Mouse (Mus musculus): ENCODE data around the gene Lrrc58. TPM values are rescaled to one million over a fixed set of nuclear protein-coding genes. Genes with fewer than 3 reads are reported as not detected.
A peak's percentile ranks its signal among the peaks of the same experiment; 100 is the strongest.

Lrrc58 gene
- polyA plus RNA-seq, 1 experiment from 2014 or later, result 61.1 TPM

- no peak overlapping the region for H3K4me3 ChIP-seq
- H3K27ac ChIP-seq, result no peak overlapping the region
- H3K27me3 ChIP-seq (replicated peaks), result no peaks in the 10 kb centered on the region
- H3K9me3 ChIP-seq, result no peaks in the 10 kb centered on the region
- no peak for ATAC-seq (ENCODE audit: low FRiP score, low read depth)
- H3K4me1 ChIP-seq, result no peaks in the 10 kb centered on the region
- no peak overlapping the region for H3K9ac ChIP-seq
- H3K4me2 ChIP-seq (replicated peaks), result no peak overlapping the region
- H3K36me3 ChIP-seq, result no peaks in the 10 kb centered on the region
- 74% methylated on average over 14 of the region's 14 CpGs for WGBS
These were observed 14.1 kb upstream of the Lrrc58 start for GRCm38 (mm10) chr16:37854054-37854453.

GRCm38 (mm10) chr16:37854593-37854992 is 13.6 kb upstream of the Lrrc58 start:
- WGBS, result 82% methylated on average over 5 of the region's 5 CpGs
- H3K4me3 ChIP-seq, result no peak overlapping the region

GRCm38 (mm10) chr16:37855583-37855982 is 12.6 kb upstream of the Lrrc58 start:
- no peaks in the 10 kb centered on the region for H3K9me3 ChIP-seq
- H3K27me3 ChIP-seq (replicated peaks), result no peaks in the 10 kb centered on the region
- H3K9ac ChIP-seq, result no peak overlapping the region
- H3K4me1 ChIP-seq, result no peaks in the 10 kb centered on the region
- H3K27ac ChIP-seq, result no peak overlapping the region
- H3K4me2 ChIP-seq (replicated peaks), result no peak overlapping the region
- H3K4me3 ChIP-seq, result no peak overlapping the region
- 79% methylated on average over 8 of the region's 8 CpGs for WGBS
- no peak for ATAC-seq (ENCODE audit: low FRiP score, low read depth)
- no peaks in the 10 kb centered on the region for H3K36me3 ChIP-seq

More at GRCm38 (mm10) chr16:37854593-37854992, 13.6 kb upstream of the Lrrc58 start:
- no peak for ATAC-seq (ENCODE audit: low FRiP score, low read depth)
- H3K9me3 ChIP-seq, result no peaks in the 10 kb centered on the region
- no peak overlapping the region for H3K4me2 ChIP-seq (replicated peaks)
- no peaks in the 10 kb centered on the region for H3K4me1 ChIP-seq
- H3K36me3 ChIP-seq, result no peaks in the 10 kb centered on the region
- H3K27me3 ChIP-seq (replicated peaks), result no peaks in the 10 kb centered on the region
- H3K9ac ChIP-seq, result no peak overlapping the region
- H3K27ac ChIP-seq, result no peak overlapping the region

- Histone ChIP-seq H3K9ac (no peak overlapping the region), H3K27me3 (replicated peaks) (no peaks in the 10 kb centered on the region), H3K4me2 (replicated peaks) (no peak overlapping the region), H3K36me3 (no peaks in the 10 kb centered on the region), H3K9me3 (no peaks in the 10 kb centered on the region), H3K4me3 (no peak overlapping the region), H3K27ac (no peak overlapping the region), H3K4me1 (no peaks in the 10 kb centered on the region)
- WGBS, result 72% methylated on average over 3 of the region's 3 CpGs
- no peak for ATAC-seq (ENCODE audit: low FRiP score, low read depth)
These were observed 11.9 kb upstream of the Lrrc58 start for GRCm38 (mm10) chr16:37856327-37856726.

- Histone ChIP-seq H3K4me2 (replicated peaks) (no peak overlapping the region), H3K36me3 (no peaks in the 10 kb centered on the region), H3K4me3 (no peak overlapping the region), H3K4me1 (no peaks in the 10 kb centered on the region), H3K9ac (no peak overlapping the region), H3K27me3 (replicated peaks) (no peaks in the 10 kb centered on the region), H3K27ac (no peak overlapping the region), H3K9me3 (no peaks in the 10 kb centered on the region)
- ATAC-seq (ENCODE audit: low FRiP score, low read depth), result no peak
- 57% methylated on average over 8 of the region's 8 CpGs for WGBS
These were observed 10.7 kb upstream of the Lrrc58 start for GRCm38 (mm10) chr16:37857495-37857894.

GRCm38 (mm10) chr16:37860213-37860612 is 8.0 kb upstream of the Lrrc58 start:
- no peaks in the 10 kb centered on the region for H3K4me1 ChIP-seq
- H3K36me3 ChIP-seq, result no peaks in the 10 kb centered on the region
- H3K27ac ChIP-seq, result no peak overlapping the region
- H3K4me2 ChIP-seq (replicated peaks), result no peak overlapping the region
- H3K4me3 ChIP-seq, result no peak overlapping the region
- H3K9me3 ChIP-seq, result no peaks in the 10 kb centered on the region
- H3K9ac ChIP-seq, result no peak overlapping the region
- no peak for ATAC-seq (ENCODE audit: low FRiP score, low read depth)
- H3K27me3 ChIP-seq (replicated peaks), result no peaks in the 10 kb centered on the region
- WGBS, result 83% methylated on average over 7 of the region's 7 CpGs

GRCm38 (mm10) chr16:37861029-37861428 is 7.2 kb upstream of the Lrrc58 start, which contains the start of gene Gm36028:
Gene Gm36028 (minus strand): TSS chr16:37861146.
- WGBS, result 88% methylated on average over 7 of the region's 7 CpGs
- Histone ChIP-seq H3K4me3 (no peak within 1 kb of the TSS), H3K4me1 (no peaks in the 10 kb centered on the region), H3K9me3 (no peaks in the 10 kb centered on the region), H3K27ac (no peak within 1 kb of the TSS), H3K4me2 (replicated peaks) (no peak within 1 kb of the TSS), H3K27me3 (replicated peaks) (no peaks in the 10 kb centered on the region), H3K36me3 (no peaks in the 10 kb centered on the region), H3K9ac (no peak within 1 kb of the TSS)
- ATAC-seq (ENCODE audit: low FRiP score, low read depth), result no peak

GRCm38 (mm10) chr16:37863876-37864275 is 4.3 kb upstream of the Lrrc58 start:
- H3K36me3 ChIP-seq, result no peaks in the 10 kb centered on the region
- no peak for ATAC-seq (ENCODE audit: low FRiP score, low read depth)
- 88% methylated on average over 3 of the region's 3 CpGs for whole genome bisulfite sequencing
- 0 out of 2 replicates have a peak, but pooled peaks cover 5% of the 10 kb centered on the region for H3K4me1 ChIP-seq
- no peaks in the 10 kb centered on the region for H3K9me3 ChIP-seq
- H3K4me3 ChIP-seq, result no peak overlapping the region
- H3K27me3 ChIP-seq (replicated peaks), result no peaks in the 10 kb centered on the region
- no peak overlapping the region for H3K27ac ChIP-seq
- no peak overlapping the region for H3K4me2 ChIP-seq (replicated peaks)
- no peak overlapping the region for H3K9ac ChIP-seq

GRCm38 (mm10) chr16:37865841-37866240 is 2.3 kb upstream of the Lrrc58 start:
- Histone ChIP-seq H3K9me3 (no peaks in the 10 kb centered on the region), H3K4me2 (replicated peaks) (no peak overlapping the region), H3K4me3 (no peak overlapping the region), H3K27ac (no peak overlapping the region), H3K27me3 (replicated peaks) (no peaks in the 10 kb centered on the region), H3K9ac (no peak overlapping the region), H3K36me3 (no peaks in the 10 kb centered on the region), H3K4me1 (peaks cover 16% of the 10 kb centered on the region)
- 86% methylated on average over 9 of the region's 9 CpGs for WGBS
- no peak for ATAC-seq (ENCODE audit: low FRiP score, low read depth)

GRCm38 (mm10) chr16:37868506-37869469 is 599 bp downstream of the Lrrc58 start:
- peak; percentile 66 for ATAC-seq (ENCODE audit: low FRiP score, low read depth)
- under 1% methylated on average over 87 of the region's 87 CpGs for WGBS

GRCm38 (mm10) chr16:37869470-37870231 is 1.5 kb downstream of the Lrrc58 start:
- H3K9me3 ChIP-seq, result no peaks in the 10 kb centered on the region
- ATAC-seq (ENCODE audit: low FRiP score, low read depth), result no peak
- H3K27ac ChIP-seq, result no peak overlapping the region
- H3K27me3 ChIP-seq (replicated peaks), result no peaks in the 10 kb centered on the region
- peak overlapping the region; percentile 64 for H3K4me2 ChIP-seq (replicated peaks)
- peak overlapping the region; percentile 98 for H3K4me3 ChIP-seq
- H3K4me1 ChIP-seq, result peaks cover 22% of the 10 kb centered on the region
- WGBS, result 45% methylated on average over 4 of the region's 4 CpGs
- H3K9ac ChIP-seq, result peak overlapping the region; percentile 99
- H3K36me3 ChIP-seq, result no peaks in the 10 kb centered on the region

More at GRCm38 (mm10) chr16:37868506-37869469, 599 bp downstream of the Lrrc58 start:
- Histone ChIP-seq H3K4me3 (peak overlapping the region; percentile 98), H3K27ac (peak overlapping the region; percentile 96), H3K4me1 (peaks cover 22% of the 10 kb centered on the region), H3K4me2 (replicated peaks) (peak overlapping the region; percentile 64), H3K9ac (peak overlapping the region; percentile 99), H3K9me3 (no peaks in the 10 kb centered on the region), H3K36me3 (no peaks in the 10 kb centered on the region), H3K27me3 (replicated peaks) (no peaks in the 10 kb centered on the region)

- ATAC-seq (ENCODE audit: low FRiP score, low read depth), result no peak
- Histone ChIP-seq H3K9ac (no peak overlapping the region), H3K27ac (no peak overlapping the region), H3K4me2 (replicated peaks) (peak overlapping the region; percentile 31), H3K9me3 (no peaks in the 10 kb centered on the region), H3K36me3 (no peaks in the 10 kb centered on the region), H3K4me3 (no peak overlapping the region), H3K27me3 (replicated peaks) (no peaks in the 10 kb centered on the region), H3K4me1 (peaks cover 22% of the 10 kb centered on the region)
- 84% methylated on average over 4 of the region's 4 CpGs for WGBS
These were observed 3.0 kb downstream of the Lrrc58 start for GRCm38 (mm10) chr16:37871112-37871715.

Measured in neural tube, embryonic 12.5 days (tissue).